Comparison of ENCODE assay signal across 18 mouse cellular contexts in the genomic region with DNA sequence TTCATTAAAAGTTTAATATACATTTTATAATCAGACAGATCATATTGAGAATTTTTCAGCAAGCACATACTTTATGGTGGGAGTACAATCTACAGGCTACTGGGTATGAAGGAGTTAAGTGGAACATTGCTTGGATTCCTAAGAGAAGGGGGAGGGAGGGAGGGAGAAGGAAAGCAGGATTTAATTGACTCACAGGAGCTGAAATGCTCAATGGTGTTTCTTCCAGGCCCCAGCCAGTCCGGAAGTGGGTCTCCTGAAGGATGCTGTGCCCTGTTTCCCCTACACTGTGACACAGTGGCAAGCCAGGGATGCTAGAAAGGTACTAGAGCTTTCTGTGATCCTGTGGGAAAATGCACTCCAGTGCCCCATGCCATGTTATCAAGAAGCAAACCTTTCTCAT.
A peak's percentile ranks its signal among the peaks of the same experiment; 100 is the strongest.
DNase-seq lines count a peak whose midpoint lies in the region; ATAC-seq and TF ChIP-seq lines count a peak whose summit lies in the region.
"Had no signal": no experiment of that assay in that cellular context is flagged by ENCODE, and none has a peak within 500 bp of the region (broad histone marks: within the 10 kb centered on the region; RNA-seq: fewer than 3 reads in every experiment).

No protein-coding gene starts in this region.

- ATAC-seq in kidney, embryonic 15.5 days (replicated peaks; ENCODE audit: low FRiP score) = peak; percentile 71
- ATAC-seq: CD4-positive, CD25-positive, alpha-beta regulatory T cell, adult 4 months had no signal

- H3K9me3 ChIP-seq in kidney, embryonic 15.5 days (replicated peaks) = no peaks in the 10 kb centered on the region
- H3K9me3 ChIP-seq in embryonic facial prominence, embryonic 10.5 days = no peaks in the 10 kb centered on the region
- no peaks in the 10 kb centered on the region for H3K9me3 ChIP-seq in limb, embryonic 10.5 days (replicated peaks)
- H3K9me3 ChIP-seq: embryonic facial prominence, embryonic 13.5 days; heart, embryonic 12.5 days had no signal

- no peaks in the 10 kb centered on the region for H3K36me3 ChIP-seq in kidney, embryonic 15.5 days
- H3K36me3 ChIP-seq in embryonic facial prominence, embryonic 10.5 days (replicated peaks) = no peaks in the 10 kb centered on the region
- no peaks in the 10 kb centered on the region for H3K36me3 ChIP-seq in limb, embryonic 10.5 days
- H3K36me3 ChIP-seq: embryonic facial prominence, embryonic 13.5 days; heart, embryonic 12.5 days had no signal

- H3K4me1 ChIP-seq in kidney, embryonic 15.5 days = peaks cover 4% of the 10 kb centered on the region
- H3K4me1 ChIP-seq in embryonic facial prominence, embryonic 10.5 days = peaks cover 32% of the 10 kb centered on the region
- H3K4me1 ChIP-seq in limb, embryonic 10.5 days = peaks cover 36% of the 10 kb centered on the region

- no peak for DNase-seq in kidney, postnatal 25 days
- peak; percentile 70 for DNase-seq in brain, embryonic 14.5 days (ENCODE audit: low read depth)
- peak; percentile 61 for DNase-seq in embryonic facial prominence, embryonic 10.5 days (ENCODE audit: low spot score)
- peak; percentile 65 for DNase-seq in limb, embryonic 10.5 days (ENCODE audit: low spot score)
- no peak for DNase-seq in layer of hippocampus, adult 2 months (ENCODE audit: low spot score in 2 of 2)
- DNase-seq in cerebellum, postnatal 36 days = no peak
- no peak for DNase-seq in lung, postnatal 36 days
- DNase-seq: adrenal gland, postnatal 25 days; gastrocnemius, adult 2 months; layer of hippocampus, postnatal 36 days; liver; lung, postnatal 10 days; thymus, adult 2 months had no signal

- no peak overlapping the region for H3K4me2 ChIP-seq in kidney, embryonic 15.5 days
- H3K4me2 ChIP-seq: embryonic facial prominence, embryonic 13.5 days; heart, embryonic 12.5 days had no signal

- H3K4me3 ChIP-seq in kidney, embryonic 15.5 days (replicated peaks) = no peak overlapping the region
- H3K4me3 ChIP-seq in embryonic facial prominence, embryonic 10.5 days = no peak overlapping the region
- H3K4me3 ChIP-seq in limb, embryonic 10.5 days = no peak overlapping the region
- H3K4me3 ChIP-seq in layer of hippocampus, adult 2 months = no peak overlapping the region
- H3K4me3 ChIP-seq: embryonic facial prominence, embryonic 13.5 days; gastrocnemius, adult 2 months; heart, embryonic 12.5 days; myocyte had no signal

- no peaks in the 10 kb centered on the region for H3K27me3 ChIP-seq in kidney, embryonic 15.5 days
- no peaks in the 10 kb centered on the region for H3K27me3 ChIP-seq in embryonic facial prominence, embryonic 10.5 days (replicated peaks; ENCODE audit: low read depth, poor library complexity, severe bottlenecking)
- H3K27me3 ChIP-seq in limb, embryonic 10.5 days (ENCODE audit: low read depth, poor library complexity, severe bottlenecking) = no peaks in the 10 kb centered on the region
- H3K27me3 ChIP-seq: embryonic facial prominence, embryonic 13.5 days; heart, embryonic 12.5 days had no signal

- WGBS in kidney, embryonic 15.5 days = 6% methylated on average over 1 of the region's 1 CpGs
- 0% methylated on average over 1 of the region's 1 CpGs for WGBS in embryonic facial prominence, embryonic 10.5 days
- WGBS in limb, embryonic 10.5 days = 0% methylated on average over 1 of the region's 1 CpGs

- no peak for TF ChIP-seq POLR2A in brain, embryonic 14.5 days (IDR thresholded peaks at IDR 0.05; ENCODE audit: borderline replicate concordance, extremely low read depth, insufficient read depth, insufficient read length, poor library complexity, severe bottlenecking)

- H3K27ac ChIP-seq in kidney, embryonic 15.5 days = no peak overlapping the region
- H3K27ac ChIP-seq in embryonic facial prominence, embryonic 10.5 days (replicated peaks) = peak overlapping the region; percentile 86
- peak overlapping the region; percentile 86 for H3K27ac ChIP-seq in limb, embryonic 10.5 days
- H3K27ac ChIP-seq in layer of hippocampus, adult 2 months = no peak overlapping the region
- H3K27ac ChIP-seq: embryonic facial prominence, embryonic 13.5 days; gastrocnemius, adult 2 months had no signal

- TF ChIP-seq CTCF in brain, embryonic 14.5 days (IDR thresholded peaks at IDR 0.05; ENCODE audit: borderline replicate concordance, extremely low read depth, insufficient read depth, insufficient read length) = no peak
- TF ChIP-seq CTCF in layer of hippocampus, adult 2 months (conservative IDR thresholded peaks at IDR 0.05) = no peak

- H3K9ac ChIP-seq in kidney, embryonic 15.5 days = no peak overlapping the region
- H3K9ac ChIP-seq: embryonic facial prominence, embryonic 13.5 days; heart, embryonic 12.5 days had no signal

Comparison
In these comparisons a context has a peak if more than half of its experiments do, and no peak if none do; other contexts are left out.
1. H3K27ac ChIP-seq: peak in embryonic facial prominence, embryonic 10.5 days (single experiment) and limb, embryonic 10.5 days (single experiment); none in kidney, embryonic 15.5 days (single experiment) and layer of hippocampus, adult 2 months (single experiment).
2. DNase-seq: peak in brain, embryonic 14.5 days (single experiment), embryonic facial prominence, embryonic 10.5 days (single experiment) and limb, embryonic 10.5 days (single experiment); none in kidney, postnatal 25 days (0 of 2), layer of hippocampus, adult 2 months (0 of 2), cerebellum, postnatal 36 days (0 of 2) and lung, postnatal 36 days (single experiment).